Mouse (Mus musculus): ENCODE results near the gene Mtmr11. TPM values are rescaled to one million over a fixed set of nuclear protein-coding genes. Genes with fewer than 3 reads are reported as not detected.

Mtmr11 gene
- polyA plus RNA-seq, 1 experiment from 2014 or later: 2.7 TPM

DNA sequence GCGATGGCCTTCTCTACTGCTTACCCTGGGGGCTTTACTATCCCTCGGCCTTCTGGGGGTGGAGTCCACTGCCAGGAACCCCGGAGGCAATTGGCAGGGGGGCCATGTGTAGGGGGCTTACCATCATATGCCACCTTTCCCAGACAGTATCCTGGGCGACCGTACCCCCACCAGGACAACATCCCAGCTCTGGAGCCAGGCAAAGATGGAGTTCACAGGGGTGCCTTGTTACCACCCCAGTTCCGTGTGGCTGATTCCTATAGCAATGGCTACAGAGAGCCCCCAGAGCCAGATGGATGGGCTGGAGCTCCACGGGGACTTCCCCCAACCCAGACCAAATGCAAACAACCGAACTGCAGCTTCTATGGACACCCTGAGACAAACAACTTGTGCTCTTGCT, 6.3 kb upstream of the Mtmr11 start:
- 81% methylated on average over 8 of the region's 8 CpGs for WGBS (ENCODE audit: insufficient replicate concordance)
- DNase-seq: no peak
- Histone ChIP-seq H3K27ac (ENCODE audit: low read depth) (no peak overlapping the region), H3K4me3 (ENCODE audit: low read depth, low read length) (no peak overlapping the region), H3K4me2 (ENCODE audit: low read depth, low read length) (no peak overlapping the region), H3K9me3 (ENCODE audit: low read length) (no peaks in the 10 kb centered on the region), H3K9ac (replicated peaks) (no peak overlapping the region), H3K4me1 (ENCODE audit: insufficient read depth) (peaks cover 10% of the 10 kb centered on the region), H3K36me3 (replicated peaks; ENCODE audit: insufficient read depth, low read length) (peaks cover 44% of the 10 kb centered on the region), H3K27me3 (ENCODE audit: insufficient read depth, low read length) (no peaks in the 10 kb centered on the region)
- ATAC-seq: no peak
- TF ChIP-seq CTCF (IDR thresholded peaks at IDR 0.05; ENCODE audit: low read depth) (no peak), EP300 (IDR thresholded peaks at IDR 0.05; ENCODE audit: low read depth) (no peak)

DNA sequence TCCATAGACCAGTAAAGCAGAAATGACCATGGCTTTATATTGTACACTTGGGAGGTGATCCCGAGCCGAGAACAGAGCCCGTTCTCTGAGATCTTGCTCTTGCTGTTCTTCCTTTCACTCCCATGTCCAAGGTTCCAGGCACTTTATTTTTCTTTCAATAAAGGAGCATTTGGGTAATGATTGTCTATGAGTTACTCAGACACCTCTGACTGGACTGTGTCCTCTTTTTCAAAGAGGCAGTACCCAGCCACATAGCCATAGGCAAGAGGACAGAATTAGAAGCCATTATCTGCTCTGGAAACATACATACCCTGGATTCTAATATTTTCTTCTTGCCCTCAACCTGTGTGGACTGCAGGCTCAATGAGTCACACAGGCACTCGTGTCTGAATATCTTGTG, 2.0 kb upstream of the Mtmr11 start:
- Histone ChIP-seq H3K4me1 (ENCODE audit: insufficient read depth) (peaks cover 19% of the 10 kb centered on the region), H3K27me3 (ENCODE audit: insufficient read depth, low read length) (peaks cover 21% of the 10 kb centered on the region; the same call in 1 of the 2 replicates), H3K36me3 (replicated peaks; ENCODE audit: insufficient read depth, low read length) (peaks cover 9% of the 10 kb centered on the region), H3K27ac (ENCODE audit: low read depth) (peak overlapping the region; percentile 77), H3K4me2 (ENCODE audit: low read depth, low read length) (peak overlapping the region; percentile 82), H3K9ac (replicated peaks) (0 out of 2 replicates have a peak overlapping the region, but pooled peaks have one; percentile 21), H3K9me3 (ENCODE audit: low read length) (no peaks in the 10 kb centered on the region), H3K4me3 (ENCODE audit: low read depth, low read length) (no peak overlapping the region)
- DNase-seq (no peak), ATAC-seq (peak; percentile 57)
- WGBS (ENCODE audit: insufficient replicate concordance): 55% methylated on average over 4 of the region's 4 CpGs
- 0 out of 2 replicates have a peak, but pooled peaks have one; percentile 4 for TF ChIP-seq EP300 (IDR thresholded peaks at IDR 0.05; ENCODE audit: low read depth)
- no peak for TF ChIP-seq CTCF (IDR thresholded peaks at IDR 0.05; ENCODE audit: low read depth)

DNA sequence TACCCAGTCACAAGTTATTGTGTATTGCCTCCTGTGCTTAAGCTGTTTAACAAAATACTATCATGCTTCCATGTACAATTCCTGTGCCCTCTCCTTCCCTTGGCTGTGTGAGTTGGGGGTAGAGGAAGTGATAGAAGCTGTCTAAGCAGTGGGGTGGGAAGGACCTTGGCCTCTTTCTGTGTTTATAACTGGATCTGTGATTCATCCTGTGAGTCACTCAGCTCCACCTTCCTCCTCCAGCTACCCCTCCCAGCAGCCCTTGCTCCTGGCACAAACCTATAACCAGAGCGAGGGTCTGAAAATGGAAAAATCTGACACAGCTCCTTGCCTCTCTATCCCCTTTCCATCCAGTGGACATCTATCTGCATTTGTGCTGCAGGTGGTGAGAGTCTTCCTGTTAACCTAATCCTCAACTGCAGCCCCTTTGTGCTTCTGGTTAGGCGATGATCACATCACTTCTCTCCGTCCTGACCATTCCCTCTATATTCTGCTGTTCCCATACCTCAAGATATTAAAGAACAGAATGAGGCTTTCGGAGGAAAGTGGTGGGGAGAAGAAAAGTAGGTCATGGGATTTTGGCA, 1.5 kb upstream of the Mtmr11 start:
- Histone ChIP-seq H3K4me1 (ENCODE audit: insufficient read depth) (peaks cover 19% of the 10 kb centered on the region), H3K27ac (ENCODE audit: low read depth) (peak overlapping the region; percentile 77), H3K9me3 (ENCODE audit: low read length) (no peaks in the 10 kb centered on the region), H3K27me3 (ENCODE audit: insufficient read depth, low read length) (peaks cover 21% of the 10 kb centered on the region; the same call in 1 of the 2 replicates), H3K4me2 (ENCODE audit: low read depth, low read length) (peak overlapping the region; percentile 82), H3K4me3 (ENCODE audit: low read depth, low read length) (no peak overlapping the region), H3K9ac (replicated peaks) (peak overlapping the region; percentile 38), H3K36me3 (replicated peaks; ENCODE audit: insufficient read depth, low read length) (peaks cover 4% of the 10 kb centered on the region)
- TF ChIP-seq CTCF (IDR thresholded peaks at IDR 0.05; ENCODE audit: low read depth) (no peak), EP300 (IDR thresholded peaks at IDR 0.05; ENCODE audit: low read depth) (no peak)
- 38% methylated on average over 4 of the region's 4 CpGs for WGBS (ENCODE audit: insufficient replicate concordance)
- DNase-seq: peak; percentile 43
- peak; percentile 79 for ATAC-seq

DNA sequence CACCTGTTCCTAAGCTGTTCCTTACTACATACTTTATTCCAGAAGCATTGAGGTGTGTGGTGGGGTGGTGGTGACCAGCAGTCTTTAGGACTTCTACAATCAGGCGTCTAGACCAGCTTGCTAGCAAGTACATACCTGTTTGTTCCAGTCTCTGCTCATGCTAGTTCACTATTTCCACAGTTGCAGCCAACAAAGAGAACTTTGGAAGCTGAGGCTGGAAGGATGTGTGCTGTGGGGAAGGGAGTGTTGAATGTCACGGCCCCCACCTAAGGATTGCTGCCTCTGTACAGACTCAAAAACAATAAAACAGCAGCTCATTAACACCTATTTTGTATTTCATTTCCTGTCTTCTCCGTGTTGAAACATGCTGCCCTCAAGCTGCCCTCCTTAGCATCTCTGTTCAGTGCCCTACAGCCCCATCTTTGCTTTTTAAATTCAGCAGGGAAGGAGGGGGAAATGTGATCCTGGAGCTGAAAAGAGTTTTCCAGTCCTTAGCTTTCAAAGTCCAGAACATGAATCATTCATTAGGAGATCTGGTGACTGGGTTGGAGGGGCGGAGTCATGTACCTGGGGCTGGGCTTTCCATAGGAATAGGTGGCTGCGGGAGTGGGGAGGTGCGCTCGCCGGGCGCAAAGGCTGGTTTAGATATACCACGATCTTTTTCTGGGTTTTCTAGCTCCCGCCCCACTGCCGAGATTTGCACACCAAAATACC, 844 bp upstream of the Mtmr11 start:
- TF ChIP-seq CTCF (IDR thresholded peaks at IDR 0.05; ENCODE audit: low read depth) (no peak), EP300 (IDR thresholded peaks at IDR 0.05; ENCODE audit: low read depth) (no peak)
- H3K4me1 ChIP-seq (ENCODE audit: insufficient read depth): peaks cover 19% of the 10 kb centered on the region
- H3K27ac ChIP-seq (ENCODE audit: low read depth): peak overlapping the region; percentile 77
- H3K27me3 ChIP-seq (ENCODE audit: insufficient read depth, low read length): peaks cover 21% of the 10 kb centered on the region; the same call in 1 of the 2 replicates
- H3K9me3 ChIP-seq (ENCODE audit: low read length): no peaks in the 10 kb centered on the region
- ATAC-seq (peak; percentile 61), DNase-seq (peak; percentile 57)
- no peaks in the 10 kb centered on the region for H3K36me3 ChIP-seq (replicated peaks; ENCODE audit: insufficient read depth, low read length)
- H3K9ac ChIP-seq (replicated peaks): peak overlapping the region; percentile 38
- peak overlapping the region; percentile 82 for H3K4me2 ChIP-seq (ENCODE audit: low read depth, low read length)
- 3% methylated on average over 12 of the region's 12 CpGs for WGBS (ENCODE audit: insufficient replicate concordance)
- H3K4me3 ChIP-seq (ENCODE audit: low read depth, low read length): peak overlapping the region; percentile 48

DNA sequence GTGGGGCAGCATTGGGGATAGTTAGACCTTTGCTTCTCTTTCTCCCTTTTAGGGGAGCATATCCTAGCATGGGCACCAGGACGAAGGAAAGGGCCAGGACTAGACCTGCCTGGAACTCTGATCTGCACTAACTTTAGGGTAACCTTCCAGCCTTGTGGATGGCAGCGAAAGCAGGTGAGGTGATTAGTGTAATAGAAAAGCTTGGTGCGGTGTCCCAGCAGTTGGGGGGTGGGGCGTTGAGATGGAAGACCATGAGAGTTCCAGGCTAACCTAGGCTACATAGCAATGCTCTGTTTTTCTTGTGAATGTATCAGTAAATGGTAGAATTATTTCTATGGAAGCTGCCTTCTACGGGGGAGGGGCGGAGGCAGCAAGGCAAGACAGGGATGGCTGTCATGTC, 1.2 kb downstream of the Mtmr11 start:
- Histone ChIP-seq H3K27me3 (ENCODE audit: insufficient read depth, low read length) (peaks cover 21% of the 10 kb centered on the region; the same call in 1 of the 2 replicates), H3K27ac (ENCODE audit: low read depth) (no peak overlapping the region), H3K4me1 (ENCODE audit: insufficient read depth) (peaks cover 23% of the 10 kb centered on the region), H3K4me3 (ENCODE audit: low read depth, low read length) (peak overlapping the region; percentile 48; the same call in 1 of the 2 replicates), H3K9me3 (ENCODE audit: low read length) (no peaks in the 10 kb centered on the region), H3K4me2 (ENCODE audit: low read depth, low read length) (peak overlapping the region; percentile 82), H3K9ac (replicated peaks) (peak overlapping the region; percentile 44; the same call in 1 of the 2 replicates), H3K36me3 (replicated peaks; ENCODE audit: insufficient read depth, low read length) (no peaks in the 10 kb centered on the region)
- WGBS (ENCODE audit: insufficient replicate concordance): 83% methylated on average over 6 of the region's 6 CpGs
- ATAC-seq (no peak), DNase-seq (no peak)
- TF ChIP-seq CTCF (IDR thresholded peaks at IDR 0.05; ENCODE audit: low read depth) (no peak), EP300 (IDR thresholded peaks at IDR 0.05; ENCODE audit: low read depth) (no peak)

DNA sequence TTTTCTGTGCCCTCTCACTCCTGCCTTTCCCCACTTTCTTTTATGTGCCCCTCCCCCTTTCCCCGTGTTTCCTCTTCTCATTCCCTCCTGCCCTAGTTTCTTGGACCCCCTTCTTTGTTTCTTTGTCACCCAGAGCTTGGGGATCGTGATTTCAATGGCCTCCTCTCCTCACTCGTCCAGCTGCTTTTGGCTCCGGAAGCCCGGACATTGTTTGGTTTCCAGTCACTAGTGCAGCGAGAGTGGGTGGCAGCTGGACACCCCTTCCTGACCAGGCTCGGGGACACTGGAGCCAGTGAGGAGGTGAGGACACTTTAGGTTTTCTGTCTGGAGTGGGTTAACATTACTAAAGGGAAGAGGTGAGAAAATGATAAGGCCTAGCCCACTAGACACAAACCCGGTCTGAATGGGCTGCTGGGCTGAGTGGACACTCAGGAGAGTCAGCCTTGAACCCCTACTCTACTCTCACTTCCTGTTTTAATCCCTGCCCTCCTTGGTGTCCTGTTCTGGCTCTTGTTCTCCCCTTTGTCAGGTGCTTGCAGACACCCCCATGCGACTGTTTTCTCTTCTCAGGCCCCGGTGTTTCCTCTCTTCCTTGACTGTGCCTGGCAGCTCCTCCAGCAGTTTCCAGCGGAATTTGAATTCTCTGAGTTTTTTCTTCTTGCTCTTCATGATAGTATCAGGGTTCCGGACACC, 6.8 kb downstream of the Mtmr11 start:
- Histone ChIP-seq H3K27ac (ENCODE audit: low read depth) (no peak overlapping the region), H3K9me3 (ENCODE audit: low read length) (no peaks in the 10 kb centered on the region)

More for the DNA sequence above, 6.8 kb downstream of the Mtmr11 start:
- 67% methylated on average over 12 of the region's 12 CpGs for WGBS (ENCODE audit: insufficient replicate concordance)
- Histone ChIP-seq H3K9ac (replicated peaks) (no peak overlapping the region), H3K27me3 (ENCODE audit: insufficient read depth, low read length) (no peaks in the 10 kb centered on the region), H3K4me2 (ENCODE audit: low read depth, low read length) (no peak overlapping the region), H3K4me1 (ENCODE audit: insufficient read depth) (peaks cover 27% of the 10 kb centered on the region), H3K4me3 (ENCODE audit: low read depth, low read length) (no peak overlapping the region), H3K36me3 (replicated peaks; ENCODE audit: insufficient read depth, low read length) (0 out of 2 replicates have a peak, but pooled peaks cover 4% of the 10 kb centered on the region)
- no peak for ATAC-seq
- TF ChIP-seq EP300 (IDR thresholded peaks at IDR 0.05; ENCODE audit: low read depth): no peak
- no peak for TF ChIP-seq CTCF (IDR thresholded peaks at IDR 0.05; ENCODE audit: low read depth)
- DNase-seq: no peak

Data from liver, postnatal 0 days (tissue).